Mouse (Mus musculus): ENCODE measurements at regions not wholly inside any gene's neighbourhood (a gene's known extent, or its start where the extent isn't known, plus 50 kb on each side); places are given as distances from the start of the nearest gene placed in this dataset.
A peak's percentile ranks its signal among the peaks of the same experiment; 100 is the strongest.

GRCm38 (mm10) chr3:155994044-155994443 lies 567.5 kb upstream of the Negr1 start:
- peak; percentile 7 for DNase-seq (ENCODE audit: low read depth)
- TF ChIP-seq CTCF (IDR thresholded peaks at IDR 0.05; ENCODE audit: borderline replicate concordance, extremely low read depth, insufficient read depth, insufficient read length) (no peak), POLR2A (IDR thresholded peaks at IDR 0.05; ENCODE audit: borderline replicate concordance, extremely low read depth, insufficient read depth, insufficient read length, poor library complexity, severe bottlenecking) (no peak)

GRCm38 (mm10) chr3:156017676-156018230 lies 543.8 kb upstream of the Negr1 start:
- peak; percentile 23 for DNase-seq (ENCODE audit: low read depth)
- TF ChIP-seq POLR2A (IDR thresholded peaks at IDR 0.05; ENCODE audit: borderline replicate concordance, extremely low read depth, insufficient read depth, insufficient read length, poor library complexity, severe bottlenecking) (no peak), CTCF (IDR thresholded peaks at IDR 0.05; ENCODE audit: borderline replicate concordance, extremely low read depth, insufficient read depth, insufficient read length) (no peak)

GRCm38 (mm10) chr3:156028602-156029188 lies 532.9 kb upstream of the Negr1 start:
- peak; percentile 85 for DNase-seq (ENCODE audit: low read depth)
- TF ChIP-seq POLR2A (IDR thresholded peaks at IDR 0.05; ENCODE audit: borderline replicate concordance, extremely low read depth, insufficient read depth, insufficient read length, poor library complexity, severe bottlenecking) (no peak), CTCF (IDR thresholded peaks at IDR 0.05; ENCODE audit: borderline replicate concordance, extremely low read depth, insufficient read depth, insufficient read length) (no peak)

- no peak for TF ChIP-seq POLR2A (IDR thresholded peaks at IDR 0.05; ENCODE audit: borderline replicate concordance, extremely low read depth, insufficient read depth, insufficient read length, poor library complexity, severe bottlenecking)
- no peak for TF ChIP-seq CTCF (IDR thresholded peaks at IDR 0.05; ENCODE audit: borderline replicate concordance, extremely low read depth, insufficient read depth, insufficient read length)
- DNase-seq (ENCODE audit: low read depth): peak; percentile 8
These were observed 491.3 kb upstream of the Negr1 start for GRCm38 (mm10) chr3:156070257-156070656.

GRCm38 (mm10) chr3:156082268-156082667 lies 479.3 kb upstream of the Negr1 start:
- no peak for DNase-seq (ENCODE audit: low read depth)

GRCm38 (mm10) chr3:156093689-156094088 lies 467.9 kb upstream of the Negr1 start:
- no peak for TF ChIP-seq POLR2A (IDR thresholded peaks at IDR 0.05; ENCODE audit: borderline replicate concordance, extremely low read depth, insufficient read depth, insufficient read length, poor library complexity, severe bottlenecking)
- DNase-seq (ENCODE audit: low read depth): no peak

More at GRCm38 (mm10) chr3:156082268-156082667, 479.3 kb upstream of the Negr1 start:
- TF ChIP-seq CTCF (IDR thresholded peaks at IDR 0.05; ENCODE audit: borderline replicate concordance, extremely low read depth, insufficient read depth, insufficient read length): peak; percentile 17; the same call in 1 of the 2 replicates
- no peak for TF ChIP-seq POLR2A (IDR thresholded peaks at IDR 0.05; ENCODE audit: borderline replicate concordance, extremely low read depth, insufficient read depth, insufficient read length, poor library complexity, severe bottlenecking)

- TF ChIP-seq CTCF (IDR thresholded peaks at IDR 0.05; ENCODE audit: borderline replicate concordance, extremely low read depth, insufficient read depth, insufficient read length) (no peak), POLR2A (IDR thresholded peaks at IDR 0.05; ENCODE audit: borderline replicate concordance, extremely low read depth, insufficient read depth, insufficient read length, poor library complexity, severe bottlenecking) (no peak)
- DNase-seq (ENCODE audit: low read depth): peak; percentile 8
These were observed 466.6 kb upstream of the Negr1 start for GRCm38 (mm10) chr3:156094990-156095389.

GRCm38 (mm10) chr3:156105788-156106187 lies 455.8 kb upstream of the Negr1 start:
- DNase-seq (ENCODE audit: low read depth): no peak
- TF ChIP-seq POLR2A (IDR thresholded peaks at IDR 0.05; ENCODE audit: borderline replicate concordance, extremely low read depth, insufficient read depth, insufficient read length, poor library complexity, severe bottlenecking) (no peak), CTCF (IDR thresholded peaks at IDR 0.05; ENCODE audit: borderline replicate concordance, extremely low read depth, insufficient read depth, insufficient read length) (no peak)

- DNase-seq (ENCODE audit: low read depth): no peak
- no peak for TF ChIP-seq POLR2A (IDR thresholded peaks at IDR 0.05; ENCODE audit: borderline replicate concordance, extremely low read depth, insufficient read depth, insufficient read length, poor library complexity, severe bottlenecking)
- no peak for TF ChIP-seq CTCF (IDR thresholded peaks at IDR 0.05; ENCODE audit: borderline replicate concordance, extremely low read depth, insufficient read depth, insufficient read length)
These were observed 441.3 kb upstream of the Negr1 start for GRCm38 (mm10) chr3:156120341-156120740.

GRCm38 (mm10) chr3:156131598-156131997 lies 430.0 kb upstream of the Negr1 start:
- no peak for TF ChIP-seq CTCF (IDR thresholded peaks at IDR 0.05; ENCODE audit: borderline replicate concordance, extremely low read depth, insufficient read depth, insufficient read length)
- TF ChIP-seq POLR2A (IDR thresholded peaks at IDR 0.05; ENCODE audit: borderline replicate concordance, extremely low read depth, insufficient read depth, insufficient read length, poor library complexity, severe bottlenecking): no peak
- DNase-seq (ENCODE audit: low read depth): no peak

- no peak for DNase-seq (ENCODE audit: low read depth)
- TF ChIP-seq CTCF (IDR thresholded peaks at IDR 0.05; ENCODE audit: borderline replicate concordance, extremely low read depth, insufficient read depth, insufficient read length): no peak
- no peak for TF ChIP-seq POLR2A (IDR thresholded peaks at IDR 0.05; ENCODE audit: borderline replicate concordance, extremely low read depth, insufficient read depth, insufficient read length, poor library complexity, severe bottlenecking)
These were observed 420.2 kb upstream of the Negr1 start for GRCm38 (mm10) chr3:156141355-156141754.

- TF ChIP-seq CTCF (IDR thresholded peaks at IDR 0.05; ENCODE audit: borderline replicate concordance, extremely low read depth, insufficient read depth, insufficient read length): no peak
- DNase-seq (ENCODE audit: low read depth): peak; percentile 67
These were observed 412.3 kb upstream of the Negr1 start for GRCm38 (mm10) chr3:156149322-156149721.
